Mouse (Mus musculus): ENCODE results near the gene Papss2. TPM values are rescaled to one million over a fixed set of nuclear protein-coding genes. Genes with fewer than 3 reads are reported as not detected.

The Papss2 gene
- total RNA-seq, 4 experiments from 2014 or later = 12.5 to 19.5 (median 15.6) TPM

DNA sequence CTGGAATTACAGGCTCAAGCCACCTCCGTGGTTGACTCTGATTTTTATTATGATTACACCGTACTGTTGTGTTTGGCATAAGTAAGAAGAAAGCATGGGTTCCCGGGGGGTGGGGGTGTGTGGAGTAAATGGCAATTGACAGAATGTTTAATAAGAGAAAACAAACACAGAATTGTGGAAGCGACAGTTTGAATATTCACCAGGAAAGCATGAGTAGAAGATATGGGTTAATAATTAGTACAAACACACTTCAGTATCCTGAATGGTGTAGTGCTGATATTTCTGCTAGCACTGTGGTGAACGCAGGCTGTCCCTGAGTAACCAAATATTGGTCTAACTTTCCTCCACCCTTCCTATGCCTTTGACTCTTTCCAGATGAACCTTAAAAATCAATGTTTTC, 3.8 kb downstream of the Papss2 start:
- DNase-seq (ENCODE audit: low spot score) = no peak

DNA sequence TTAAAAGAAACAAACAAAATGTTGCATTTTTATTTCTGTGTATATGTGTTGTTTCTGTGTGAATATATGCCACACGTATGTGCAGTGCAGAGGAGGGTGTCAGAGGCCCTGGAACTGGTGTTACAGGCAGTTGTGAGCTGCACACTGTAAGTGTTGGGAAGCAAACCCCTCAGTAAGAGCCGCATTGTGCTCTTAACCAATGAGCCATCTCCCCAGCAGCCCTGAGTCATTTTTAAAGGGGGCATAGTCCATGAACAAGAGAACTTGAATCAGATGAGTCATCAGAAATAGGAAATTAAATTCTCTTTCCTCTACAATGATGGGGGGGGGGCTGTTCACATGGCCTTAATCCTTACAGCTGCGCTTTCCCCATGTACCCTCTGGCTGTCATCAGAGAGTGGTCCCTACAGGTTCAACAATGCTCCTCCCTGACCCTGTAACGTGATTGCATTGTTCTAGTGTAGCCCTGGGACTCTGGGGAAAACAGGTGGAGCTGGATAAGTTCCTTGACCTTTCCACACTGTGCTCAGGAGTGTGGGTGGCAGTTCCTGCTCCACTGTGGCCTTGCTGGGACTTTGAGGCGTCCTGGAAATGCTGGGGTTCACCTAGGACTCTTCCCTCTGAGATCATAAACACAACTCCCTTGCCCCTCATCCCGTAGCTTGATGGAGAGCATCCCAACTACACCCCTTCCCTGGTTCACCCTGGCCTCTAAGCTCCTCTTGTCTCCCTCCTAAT, 5.6 kb downstream of the Papss2 start:
- DNase-seq (ENCODE audit: low spot score) = no peak

GRCm38 (mm10) chr19:32603466-32603865, 7.9 kb downstream of the Papss2 start:
- DNase-seq (ENCODE audit: low spot score) = no peak

- DNase-seq (ENCODE audit: low spot score) = no peak
These were observed 8.5 kb downstream of the Papss2 start for GRCm38 (mm10) chr19:32604127-32604526.

- DNase-seq (ENCODE audit: low spot score) = no peak
These were observed 9.1 kb downstream of the Papss2 start for GRCm38 (mm10) chr19:32604563-32605252.

DNA sequence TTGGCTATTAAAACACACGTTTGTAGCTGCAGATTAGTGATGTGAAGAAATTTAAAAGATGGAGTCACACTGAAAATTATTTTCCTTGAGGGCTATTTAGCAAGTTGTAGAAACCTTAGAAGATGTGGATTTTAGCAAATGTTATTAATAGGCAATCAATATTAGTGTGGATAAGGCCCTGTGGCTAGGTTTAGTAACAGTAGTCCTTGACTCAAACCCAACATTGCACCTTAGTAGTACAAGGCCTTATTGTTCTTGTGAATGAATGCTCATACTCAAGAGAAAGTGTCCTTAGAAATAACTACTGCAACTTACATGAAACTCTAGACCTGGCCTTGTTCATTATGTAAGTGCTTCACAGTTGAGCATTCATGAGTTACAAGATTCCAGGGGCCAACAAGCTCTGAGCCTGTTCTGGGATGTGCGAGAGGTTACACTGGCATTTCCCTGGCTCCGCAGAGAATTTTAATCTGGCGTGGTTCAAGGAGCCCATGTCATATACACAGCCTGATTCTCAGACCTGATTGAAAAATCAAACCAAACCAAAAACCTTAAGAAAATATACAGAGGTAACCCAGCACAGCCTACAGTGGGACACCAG, 10.7 kb downstream of the Papss2 start:
- DNase-seq (ENCODE audit: low spot score) = no peak

DNA sequence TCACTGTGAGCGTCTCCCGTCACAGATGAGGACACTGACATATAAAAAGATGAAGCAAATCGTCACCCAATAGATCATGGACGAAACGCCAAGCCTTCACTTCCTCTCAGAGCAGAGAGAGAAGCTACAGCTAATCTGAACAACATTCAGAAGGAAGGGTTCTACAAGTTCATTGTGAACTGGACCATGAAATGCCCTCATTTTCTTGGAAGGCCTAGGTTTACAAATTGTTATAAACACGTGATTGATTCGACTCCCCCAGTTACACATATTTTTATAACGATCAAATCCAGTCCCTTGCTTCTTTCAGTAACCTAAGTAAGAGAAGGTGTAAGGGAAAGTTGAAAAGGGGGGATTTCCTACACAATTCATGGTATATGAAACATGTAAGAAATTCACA, 11.4 kb downstream of the Papss2 start:
- no peak for DNase-seq (ENCODE audit: low spot score)

DNA sequence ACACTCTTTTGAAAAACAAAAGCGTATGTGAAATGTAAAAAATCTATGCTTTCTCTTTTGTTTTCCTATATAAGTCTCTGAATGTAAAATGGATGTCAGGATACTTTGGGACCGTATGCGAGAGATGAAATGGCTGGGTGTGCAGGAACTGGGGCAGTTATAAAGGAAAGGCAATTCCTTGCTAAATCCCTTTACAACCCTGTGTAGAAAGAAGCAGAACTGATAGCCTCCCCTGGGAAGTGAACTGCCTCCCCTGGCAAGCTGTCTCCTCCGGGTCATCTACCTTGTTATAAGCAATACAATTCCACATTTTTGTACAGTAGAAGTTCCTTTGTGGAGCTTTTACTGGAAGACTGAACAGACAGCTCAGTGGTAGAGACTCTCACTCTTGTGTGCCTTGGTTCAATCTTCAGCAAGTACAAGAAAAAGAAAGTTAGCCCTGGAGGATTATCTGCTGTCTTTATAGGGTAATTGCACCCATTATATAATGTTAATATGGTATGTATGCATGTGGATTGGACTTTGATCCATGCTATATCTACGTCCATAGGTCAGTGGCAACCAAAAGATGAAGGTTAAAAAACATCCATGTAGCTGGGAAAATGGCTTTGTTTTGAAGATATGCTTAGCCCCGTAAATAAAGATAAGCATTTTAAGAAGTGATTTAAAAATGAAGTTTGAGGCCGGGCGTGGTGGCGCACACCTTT, 15.9 kb downstream of the Papss2 start:
- DNase-seq (ENCODE audit: low spot score) = no peak

- DNase-seq (ENCODE audit: low spot score) = no peak
These were observed 18.6 kb downstream of the Papss2 start for GRCm38 (mm10) chr19:32614046-32614771.

DNA sequence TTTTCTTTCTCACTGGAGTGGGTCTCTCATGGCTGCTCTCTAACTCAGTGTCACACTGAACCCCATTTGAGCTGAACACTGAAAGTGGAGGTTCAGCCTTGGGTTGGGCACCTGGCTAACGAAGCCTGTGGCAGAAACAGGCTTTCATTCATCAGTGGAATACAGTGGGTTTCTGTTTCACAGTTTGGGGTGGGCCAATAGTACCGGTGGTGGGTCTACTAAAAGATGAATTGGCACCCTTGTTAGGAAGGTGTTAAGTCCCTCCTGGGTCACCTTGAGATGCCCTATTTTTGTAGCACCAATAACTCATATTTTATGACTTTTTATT, 19.1 kb downstream of the Papss2 start:
- no peak for DNase-seq (ENCODE audit: low spot score)

- DNase-seq (ENCODE audit: low spot score) = no peak
These were observed 21.1 kb downstream of the Papss2 start for GRCm38 (mm10) chr19:32616646-32617045.

- no peak for DNase-seq (ENCODE audit: low spot score)
These were observed 24.1 kb downstream of the Papss2 start for GRCm38 (mm10) chr19:32619739-32620138.

DNA sequence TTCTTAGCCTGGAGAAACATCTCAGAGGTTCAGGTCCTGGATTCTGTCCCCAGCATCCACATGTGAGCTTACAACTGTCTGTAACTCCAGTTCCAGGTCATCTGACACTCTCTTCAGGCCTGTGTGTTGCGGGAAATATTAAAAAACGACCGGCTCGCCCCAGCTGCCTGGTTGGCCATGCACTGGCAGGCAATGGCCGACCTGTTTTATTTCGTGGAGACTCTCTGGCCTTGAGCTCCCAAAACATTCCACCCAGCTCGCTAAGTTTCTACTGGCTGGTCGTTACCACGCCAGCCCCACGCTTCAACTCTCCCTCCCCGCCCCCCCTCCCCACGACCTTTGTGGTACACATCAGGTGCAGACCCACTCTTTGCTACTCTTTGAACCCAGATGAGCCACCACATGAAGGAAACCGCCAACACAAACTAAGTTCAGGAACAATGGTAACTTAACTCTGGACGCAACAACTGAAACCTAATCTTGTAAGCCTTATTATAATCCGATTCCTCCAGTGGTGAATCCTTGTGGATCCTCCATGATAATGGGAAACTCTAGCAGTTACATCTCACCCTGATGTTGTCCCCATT, 25.4 kb downstream of the Papss2 start:
- DNase-seq (ENCODE audit: low spot score) = no peak

DNA sequence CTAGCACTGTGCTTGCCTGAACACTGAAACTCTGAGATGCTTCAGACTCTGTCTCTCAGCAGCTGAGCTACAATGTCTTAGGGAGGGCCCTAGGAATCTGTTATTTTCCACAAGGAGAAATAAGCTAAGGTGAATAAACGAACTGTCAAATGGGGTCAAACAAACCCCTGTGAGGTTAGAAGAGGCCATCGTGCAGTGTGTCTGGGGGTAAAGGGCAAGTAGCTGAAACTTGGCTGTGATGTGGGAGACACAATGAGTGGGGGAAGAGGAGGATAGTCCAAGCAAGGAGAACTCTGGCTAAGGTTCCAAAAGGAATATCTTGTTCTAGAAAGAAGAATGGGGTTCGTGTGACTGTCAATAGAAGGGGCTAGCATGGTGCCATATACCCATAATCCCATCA, 26.6 kb downstream of the Papss2 start:
- DNase-seq (ENCODE audit: low spot score) = no peak

DNA sequence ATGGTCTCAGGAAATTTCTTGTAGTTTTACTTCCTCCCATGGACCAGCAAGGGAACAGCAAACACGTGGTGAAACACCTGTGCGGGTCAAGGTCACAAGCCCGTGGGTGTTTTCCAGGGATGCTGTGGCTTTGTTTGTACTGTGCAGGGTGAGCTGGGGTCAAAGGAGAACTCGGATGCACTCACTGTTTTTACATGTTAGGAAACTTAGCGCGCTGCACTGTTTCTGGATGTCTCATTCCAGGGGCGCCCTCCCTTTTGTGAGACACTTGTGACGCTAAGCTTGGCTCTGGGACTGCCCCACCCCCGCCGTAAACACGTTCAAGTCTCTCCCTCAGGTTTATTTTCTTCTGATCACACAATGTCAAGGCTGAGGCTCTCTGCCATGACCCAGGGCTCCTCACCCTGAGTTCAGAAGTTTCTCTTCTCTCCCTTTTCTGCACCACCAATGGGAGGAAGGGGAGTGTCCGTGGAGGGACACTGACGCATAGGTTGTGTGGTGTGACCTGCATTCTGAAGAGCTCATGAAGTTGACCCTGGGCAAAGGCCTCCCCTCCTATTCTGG, 31.3 kb downstream of the Papss2 start:
- no peak for DNase-seq (ENCODE audit: low spot score)

DNA sequence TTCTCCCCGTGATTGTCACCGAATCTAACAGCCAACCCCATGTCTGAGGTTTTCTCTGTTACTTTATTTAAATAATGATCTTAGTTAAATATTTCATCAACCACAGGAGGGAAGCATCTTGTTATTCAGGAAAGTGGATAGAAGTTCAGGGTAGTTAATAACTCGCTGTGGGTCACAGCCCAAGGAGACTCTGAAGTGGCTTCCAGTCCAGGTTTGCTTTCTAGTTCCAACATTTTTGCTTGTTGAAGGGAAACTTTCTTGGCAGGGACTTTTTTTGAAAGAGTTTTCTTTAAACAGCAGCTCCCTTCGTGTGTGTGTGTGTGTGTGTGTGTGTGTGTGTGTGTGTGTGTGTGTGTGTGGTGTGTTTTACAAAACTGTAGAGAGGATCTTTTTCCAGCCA, 32.0 kb downstream of the Papss2 start:
- no peak for DNase-seq (ENCODE audit: low spot score)

GRCm38 (mm10) chr19:32628572-32629132, 33.1 kb downstream of the Papss2 start:
- DNase-seq (ENCODE audit: low spot score) = no peak

DNA sequence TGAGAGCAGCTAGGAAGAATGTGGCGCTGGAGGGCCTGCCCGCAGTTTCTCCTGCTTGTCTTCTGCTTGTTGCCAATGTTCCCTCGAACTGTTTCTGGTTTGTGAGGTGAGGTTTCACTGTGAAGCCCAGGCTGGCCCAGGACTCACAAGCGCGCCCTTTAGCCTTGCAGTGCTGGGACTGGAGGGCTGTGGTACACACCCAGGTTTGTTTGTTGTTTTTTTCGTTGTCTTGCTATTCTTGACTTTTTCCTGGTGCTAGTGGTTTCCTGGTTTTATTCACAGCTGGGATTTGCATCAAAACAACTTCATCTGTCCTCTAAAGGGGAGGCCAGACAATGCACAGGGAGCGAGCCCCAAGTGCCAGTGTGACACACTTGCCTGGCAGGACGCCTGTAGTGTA, 39.3 kb downstream of the Papss2 start:
- peak; percentile 61 for DNase-seq (ENCODE audit: low spot score)

DNA sequence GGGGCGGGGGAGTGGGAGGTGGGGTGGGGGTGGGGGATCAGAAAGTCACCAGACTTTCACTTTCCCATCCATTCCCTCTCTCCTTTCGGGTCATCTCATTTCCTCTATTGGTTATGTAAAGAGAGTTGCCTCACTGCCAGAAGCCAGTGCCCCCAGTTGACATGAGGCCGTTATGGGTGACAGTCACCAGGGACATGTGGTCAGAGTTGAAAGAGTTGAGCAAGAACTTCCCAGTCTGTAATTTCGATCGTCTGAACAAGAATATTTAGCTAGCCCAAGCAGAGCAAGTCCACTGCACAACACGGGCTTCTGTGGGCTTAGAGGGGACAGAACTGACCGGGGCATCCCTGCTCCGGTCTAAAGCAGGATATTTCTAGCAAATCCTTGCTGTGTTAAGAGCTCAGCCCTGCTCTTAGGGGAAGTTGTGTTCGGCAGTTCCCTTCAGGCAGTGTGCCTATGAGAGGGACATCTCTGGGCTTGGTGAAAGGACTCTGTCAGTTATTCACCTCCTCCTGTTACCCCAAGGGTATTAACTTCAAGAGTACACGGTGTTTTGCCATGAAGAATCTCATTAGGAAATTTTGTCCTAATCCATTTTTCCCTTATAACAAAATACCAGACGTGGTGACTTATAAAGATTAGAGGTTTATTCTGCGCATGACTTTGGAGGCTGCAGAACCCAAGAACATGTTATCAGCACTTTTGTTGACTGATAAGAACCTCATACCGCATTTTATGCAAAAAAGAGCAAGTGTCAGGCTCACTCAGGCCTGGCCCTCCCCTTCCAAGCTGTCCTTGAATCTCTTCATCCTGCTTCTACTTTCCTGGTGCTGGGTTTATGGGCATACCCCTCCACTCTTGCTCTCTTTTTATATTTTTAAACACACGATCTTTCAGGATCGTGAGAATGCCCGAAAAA, 42.0 kb downstream of the Papss2 start:
- DNase-seq (ENCODE audit: low spot score) = peak; percentile 15

Data from heart, adult 8-10 months (tissue).